Mouse (Mus musculus): ENCODE measurements around the gene Flvcr2.

DNA sequence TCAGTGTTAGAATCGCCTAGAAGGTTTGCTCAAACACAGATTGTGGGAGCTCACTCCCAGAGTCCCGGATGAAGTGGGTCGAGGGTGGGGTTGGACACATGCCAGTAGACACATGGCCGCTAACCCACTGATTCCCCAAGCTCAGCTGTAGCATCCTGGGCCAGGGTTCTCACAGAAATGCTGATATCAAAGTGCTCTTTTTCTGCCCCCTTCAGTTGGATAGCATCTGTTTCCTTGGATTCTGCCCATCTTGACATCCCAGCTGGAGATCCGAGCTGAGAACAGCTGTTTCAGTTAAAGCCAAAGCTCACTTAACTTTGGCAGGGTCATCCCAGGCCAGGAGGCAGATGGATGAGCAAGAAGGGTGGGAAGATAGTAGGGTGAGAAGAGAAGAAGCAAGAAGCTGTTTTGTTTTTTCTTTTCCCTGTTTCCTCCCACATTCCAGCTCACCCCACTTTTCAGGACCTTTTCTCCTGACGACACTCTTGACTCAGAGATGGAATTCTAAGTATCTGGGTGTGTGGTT is 46.5 kb downstream of the Flvcr2 start:
- no peak for TF ChIP-seq CTCF (IDR thresholded peaks at IDR 0.05; ENCODE audit: low read depth, low read length)
- TF ChIP-seq POLR2A (IDR thresholded peaks at IDR 0.05; ENCODE audit: extremely low read depth, insufficient read depth, low read length), result no peak

All from liver, adult 2 months (tissue).